Mouse (Mus musculus): ENCODE measurements around the gene Trim27.
A peak's percentile ranks its signal among the peaks of the same experiment; 100 is the strongest.

Trim27 gene

GRCm38 (mm10) chr13:21179367-21179723, at the start of gene Trim27:
Gene Trim27 (plus strand): TSS chr13:21179445.
- DNase-seq (ENCODE audit: low spot score in 2 of 2): no peak

GRCm38 (mm10) chr13:21142421-21142820, 36.8 kb upstream of the Trim27 start:
- no peak for DNase-seq (ENCODE audit: low spot score in 2 of 2)

DNA sequence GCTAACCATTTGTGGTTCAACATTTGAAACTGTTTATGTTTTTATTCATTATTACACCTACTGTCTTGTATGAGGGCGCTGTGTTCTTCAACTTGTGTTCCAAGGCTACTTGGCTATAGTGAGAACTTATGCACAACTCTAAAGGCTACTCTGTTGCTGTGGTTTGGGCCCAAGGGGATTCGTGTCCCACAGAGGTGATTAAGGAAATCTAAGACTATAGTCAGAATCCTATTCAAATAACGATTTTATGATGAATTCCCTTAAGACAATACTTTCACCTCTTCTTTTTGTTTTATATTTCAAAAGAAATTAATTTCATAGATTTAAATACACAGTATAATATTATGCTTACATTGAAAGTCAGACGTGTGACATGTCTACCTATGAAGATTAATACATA, 33.5 kb upstream of the Trim27 start, which contains the start of gene Olfr1368:
TSS of gene Olfr1368 (minus strand) at position 101 of the 400 bp plus-strand sequence.
- no peak for DNase-seq (ENCODE audit: low spot score in 2 of 2)

DNA sequence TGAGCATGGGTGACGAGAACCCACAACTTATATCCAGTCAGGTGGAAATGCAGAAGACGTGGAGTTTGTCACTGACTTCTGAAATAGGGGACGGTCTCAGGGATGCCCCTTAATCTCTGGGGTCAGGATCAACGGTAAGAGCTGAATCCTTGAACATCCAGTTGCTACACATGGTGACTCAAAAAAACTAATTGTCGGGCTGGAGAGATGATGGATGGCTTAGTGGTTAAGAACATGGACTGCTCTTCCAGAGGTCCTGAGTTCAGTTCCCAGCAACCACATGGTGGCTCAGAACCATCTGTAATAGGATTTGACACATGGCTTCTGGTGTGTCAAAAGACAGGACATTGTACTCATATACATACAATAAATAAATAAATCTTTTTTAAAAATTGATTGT, 23.4 kb upstream of the Trim27 start:
- DNase-seq (ENCODE audit: low spot score in 2 of 2): no peak

DNA sequence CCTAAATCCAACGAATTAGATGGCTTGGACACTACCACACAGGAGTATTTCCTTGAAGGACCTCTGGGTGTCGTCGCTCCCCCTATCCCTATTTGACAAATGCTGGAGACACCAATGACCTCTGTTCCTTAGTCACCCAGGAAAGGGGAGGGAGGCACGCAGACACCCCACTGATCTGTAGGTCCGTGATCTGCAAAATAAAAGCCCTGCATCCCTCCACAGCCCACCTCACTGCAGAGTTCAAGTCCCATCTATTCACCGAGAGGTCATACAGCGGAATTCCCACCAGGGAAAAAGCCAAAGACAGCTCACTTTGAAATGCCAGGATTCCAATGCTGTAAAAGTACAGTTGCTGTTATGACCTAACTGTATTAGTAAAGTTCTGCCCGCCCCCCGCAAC, 21.2 kb upstream of the Trim27 start:
- DNase-seq (ENCODE audit: low spot score in 2 of 2): no peak

DNA sequence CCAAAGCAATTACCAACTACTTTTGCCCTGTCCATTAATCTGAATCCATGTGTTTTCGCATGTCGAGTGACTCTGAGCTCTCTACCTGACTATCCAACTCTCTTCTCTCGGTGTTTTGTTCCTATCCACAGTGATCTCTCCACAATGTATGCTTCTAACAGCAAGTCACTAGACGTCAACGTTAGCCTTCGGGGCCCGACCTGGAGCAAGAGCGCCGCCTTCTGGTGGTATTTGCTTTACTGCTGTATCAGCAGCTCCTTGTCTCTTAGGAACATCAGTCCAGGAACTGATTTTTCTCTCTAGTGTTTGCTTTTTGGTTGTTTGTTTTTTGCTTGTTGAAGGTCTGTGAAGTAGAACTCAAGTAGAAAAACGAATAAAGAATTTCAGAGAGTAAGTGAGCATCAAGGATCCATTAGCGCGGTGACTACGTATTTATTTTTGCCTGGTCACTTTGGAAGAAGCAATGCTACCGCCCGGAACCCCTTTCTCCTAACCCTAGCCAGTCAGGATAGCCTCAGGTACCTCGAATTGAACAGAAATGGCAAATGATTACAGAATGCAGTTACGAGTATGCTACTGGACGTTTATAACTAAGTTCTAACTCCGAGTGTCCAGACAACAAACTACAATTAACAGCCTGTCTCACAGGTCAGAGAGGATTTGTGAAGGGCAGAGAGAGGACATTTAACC, 20.3 kb upstream of the Trim27 start:
- DNase-seq (ENCODE audit: low spot score in 2 of 2): peak; percentile 72 to 78

- DNase-seq (ENCODE audit: low spot score in 2 of 2): no peak
Measured at GRCm38 (mm10) chr13:21159475-21159819, 19.8 kb upstream of the Trim27 start.

- no peak for DNase-seq (ENCODE audit: low spot score in 2 of 2)
Measured at GRCm38 (mm10) chr13:21160041-21160511, 19.2 kb upstream of the Trim27 start.

DNA sequence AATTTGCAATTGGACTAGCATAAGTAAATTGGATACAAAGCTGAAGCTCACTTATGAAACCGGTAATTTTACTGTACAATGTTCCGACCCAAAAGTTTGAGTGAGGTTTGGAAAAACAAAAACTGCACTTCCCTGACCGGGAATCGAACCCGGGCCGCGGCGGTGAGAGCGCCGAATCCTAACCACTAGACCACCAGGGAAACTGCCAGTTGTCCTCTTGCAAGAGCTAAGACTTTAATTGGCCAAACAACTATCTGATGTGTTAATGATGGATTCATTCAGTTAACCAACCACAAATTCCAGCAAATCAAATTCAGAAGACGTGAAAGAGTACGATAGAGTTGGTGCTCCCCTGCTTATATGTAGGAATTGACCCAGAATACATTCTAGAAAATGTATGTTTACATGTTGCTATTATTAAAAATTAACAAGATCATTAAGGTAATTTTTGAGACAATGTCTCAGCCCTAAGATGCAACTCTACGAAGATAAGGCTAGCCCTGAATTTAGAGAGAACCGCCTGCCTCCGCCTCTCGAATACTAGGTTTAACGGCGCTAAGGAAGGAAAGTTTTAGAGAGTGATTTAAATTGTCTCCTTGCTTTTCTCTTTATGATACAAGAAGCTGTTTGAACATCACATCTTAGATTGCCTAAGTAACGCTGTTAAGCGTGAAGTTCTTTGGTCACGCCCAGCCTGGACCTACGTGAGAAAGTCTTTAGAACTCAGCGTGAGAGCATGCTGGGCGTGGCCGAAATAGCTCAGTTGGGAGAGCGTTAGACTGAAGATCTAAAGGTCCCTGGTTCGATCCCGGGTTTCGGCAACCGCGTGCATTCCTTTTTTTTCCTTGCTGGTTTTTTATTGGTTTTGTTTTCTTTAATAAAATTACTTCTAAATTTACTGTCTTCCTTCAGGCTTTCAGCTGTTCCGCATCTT, 18.3 kb upstream of the Trim27 start:
- DNase-seq (ENCODE audit: low spot score in 2 of 2): peak; percentile 81 to 83

DNA sequence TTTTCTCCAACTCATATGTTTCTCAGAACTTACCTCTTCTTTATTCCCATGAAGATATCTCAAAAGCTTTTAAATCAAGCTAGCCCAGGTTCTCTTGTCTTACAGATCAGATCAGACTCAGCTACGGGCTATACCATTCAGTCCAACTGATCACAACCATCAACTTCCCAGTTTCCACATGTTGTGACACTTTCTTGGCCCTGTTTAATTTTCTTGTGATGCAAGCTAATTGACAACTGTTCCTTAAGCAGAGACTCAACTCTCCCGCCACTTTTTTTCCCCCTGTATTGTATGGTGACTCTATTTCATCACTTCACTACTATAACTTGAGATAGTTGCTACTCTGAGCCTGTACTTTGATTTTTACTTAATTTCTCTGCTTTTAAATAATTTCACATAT, 17.7 kb upstream of the Trim27 start:
- DNase-seq (ENCODE audit: low spot score in 2 of 2): no peak

- DNase-seq (ENCODE audit: low spot score in 2 of 2): no peak
Measured at GRCm38 (mm10) chr13:21162591-21162990, 16.7 kb upstream of the Trim27 start.

DNA sequence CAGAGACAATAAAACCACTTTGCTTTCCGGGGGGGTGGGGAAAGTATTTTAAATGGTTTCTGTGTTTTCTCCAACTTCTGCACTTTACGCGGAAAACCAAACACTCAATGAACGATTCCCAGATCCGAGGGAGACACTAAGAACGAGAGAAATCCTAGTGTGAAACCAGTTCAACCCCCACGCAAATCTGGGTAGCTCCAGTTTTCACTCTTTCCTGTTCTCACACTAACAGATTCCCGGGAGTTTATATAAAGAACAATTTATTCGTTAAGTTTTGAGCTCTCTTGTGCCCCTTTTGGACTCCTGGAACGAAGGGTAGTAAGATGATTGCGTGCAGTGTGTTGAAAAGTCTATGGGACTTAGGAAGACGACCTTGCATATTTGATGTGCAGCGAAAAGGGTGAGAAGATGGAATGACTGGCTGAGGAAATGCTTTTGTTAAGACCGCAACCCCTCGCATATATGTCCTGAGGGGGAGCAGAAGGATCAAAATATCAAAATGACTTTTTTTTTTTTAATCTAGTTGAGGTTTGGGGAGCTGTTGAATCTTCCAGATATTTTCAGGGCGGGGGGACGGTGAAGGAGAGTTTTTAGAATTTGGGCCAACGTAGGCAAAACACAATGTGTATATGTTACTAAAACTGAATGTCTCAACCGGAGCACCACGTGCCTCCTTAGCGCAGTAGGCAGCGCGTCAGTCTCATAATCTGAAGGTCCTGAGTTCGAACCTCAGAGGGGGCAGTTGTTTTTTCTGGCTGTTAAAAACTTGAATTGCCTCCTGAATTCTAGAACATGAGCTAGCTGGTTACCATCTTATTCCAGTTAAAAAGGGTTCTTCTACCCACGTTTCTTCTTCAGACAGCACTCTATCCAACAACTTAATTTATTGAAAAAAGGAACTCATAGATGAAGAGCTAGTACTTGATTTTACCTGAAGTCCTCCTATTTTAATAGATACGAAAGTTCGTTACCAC, 12.0 kb upstream of the Trim27 start:
- peak; percentile 70 to 75 for DNase-seq (ENCODE audit: low spot score in 2 of 2)

DNA sequence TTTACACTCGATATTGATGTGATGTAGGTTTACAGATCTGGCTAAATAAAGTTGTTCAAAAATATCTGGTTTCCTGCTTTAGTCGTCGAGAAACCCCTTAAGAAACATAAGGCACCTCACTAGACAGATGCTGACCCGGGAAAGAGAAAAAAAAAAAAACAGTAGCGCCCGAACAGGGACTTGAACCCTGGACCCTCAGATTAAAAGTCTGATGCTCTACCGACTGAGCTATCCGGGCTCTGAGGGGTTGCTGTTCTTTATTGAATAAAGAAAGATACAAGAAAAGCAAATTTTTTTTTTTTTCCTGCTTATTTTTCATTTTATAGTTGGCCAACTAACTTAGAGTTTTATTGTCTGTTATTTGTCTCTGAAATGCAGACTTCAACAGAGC, 11.3 kb upstream of the Trim27 start:
- no peak for DNase-seq (ENCODE audit: low spot score in 2 of 2)

GRCm38 (mm10) chr13:21168371-21169011, 10.8 kb upstream of the Trim27 start:
- DNase-seq (ENCODE audit: low spot score in 2 of 2): no peak

GRCm38 (mm10) chr13:21169121-21169656, 10.1 kb upstream of the Trim27 start:
- no peak for DNase-seq (ENCODE audit: low spot score in 2 of 2)

DNA sequence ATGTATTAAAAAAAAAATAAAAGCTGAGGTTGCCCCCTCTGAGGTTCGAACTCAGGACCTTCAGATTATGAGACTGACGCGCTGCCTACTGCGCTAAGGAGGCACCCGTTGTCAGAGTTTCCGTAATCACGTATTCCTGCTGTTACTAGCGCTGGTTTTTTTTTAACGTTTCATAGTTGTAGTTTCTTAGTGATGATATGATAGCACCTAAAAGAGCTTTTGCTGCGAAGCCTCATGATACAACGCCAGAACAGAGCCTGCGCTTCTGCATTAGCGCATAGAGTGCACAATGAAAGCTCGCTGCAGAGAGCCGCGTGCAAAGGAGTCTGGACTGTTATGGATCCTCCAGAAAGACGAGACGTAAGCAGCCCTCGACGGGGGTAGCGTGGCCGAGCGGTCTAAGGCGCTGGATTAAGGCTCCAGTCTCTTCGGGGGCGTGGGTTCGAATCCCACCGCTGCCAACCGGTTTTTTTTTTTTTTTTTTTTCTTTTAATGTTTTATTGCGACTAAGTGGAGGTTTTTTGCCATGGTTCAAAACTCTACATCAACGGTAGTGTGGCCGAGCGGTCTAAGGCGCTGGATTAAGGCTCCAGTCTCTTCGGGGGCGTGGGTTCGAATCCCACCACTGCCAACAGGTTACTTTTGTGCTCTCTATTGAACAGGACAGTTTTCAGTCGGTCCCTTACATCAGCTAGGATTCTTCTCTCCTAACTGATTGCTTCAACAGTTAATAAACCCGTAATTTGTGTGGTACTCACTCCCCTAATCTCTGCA, 9.4 kb upstream of the Trim27 start:
- DNase-seq (ENCODE audit: low spot score in 2 of 2): peak; percentile 67 to 71

DNA sequence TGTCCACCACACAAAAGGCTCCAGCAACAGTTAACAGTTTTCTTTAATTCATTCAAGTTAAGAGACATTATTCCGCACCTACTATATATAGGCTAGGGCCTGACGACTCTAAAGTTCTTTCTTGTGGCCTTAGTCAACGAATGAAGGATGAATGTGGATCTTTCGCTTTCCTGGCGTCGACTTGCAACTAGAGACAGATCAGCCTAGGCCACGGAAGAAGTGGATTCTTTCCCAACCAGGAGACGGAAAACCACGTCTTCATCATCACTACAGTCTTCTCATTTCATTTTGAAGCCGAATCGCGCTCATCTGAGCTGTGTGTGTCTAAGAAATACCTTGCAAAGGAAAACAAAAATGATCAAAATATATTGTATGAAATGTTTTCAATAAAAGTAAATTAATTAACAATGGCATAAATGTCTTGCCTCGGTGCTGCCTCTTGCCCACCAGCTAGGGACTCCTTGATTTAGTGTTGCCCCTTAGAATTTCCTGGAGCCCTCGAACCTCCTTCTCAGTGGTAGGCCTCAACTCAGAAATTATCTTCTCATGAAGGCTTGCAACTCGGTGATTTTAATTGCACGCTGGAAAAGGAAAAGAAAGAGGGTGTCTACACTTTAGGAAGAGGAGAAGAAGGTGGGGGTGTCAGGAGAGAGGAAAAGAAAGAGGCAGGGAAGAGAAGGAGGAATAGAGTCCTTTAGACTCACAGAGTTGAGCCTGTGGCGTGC, 8.7 kb upstream of the Trim27 start:
- DNase-seq (ENCODE audit: low spot score in 2 of 2): no peak

DNA sequence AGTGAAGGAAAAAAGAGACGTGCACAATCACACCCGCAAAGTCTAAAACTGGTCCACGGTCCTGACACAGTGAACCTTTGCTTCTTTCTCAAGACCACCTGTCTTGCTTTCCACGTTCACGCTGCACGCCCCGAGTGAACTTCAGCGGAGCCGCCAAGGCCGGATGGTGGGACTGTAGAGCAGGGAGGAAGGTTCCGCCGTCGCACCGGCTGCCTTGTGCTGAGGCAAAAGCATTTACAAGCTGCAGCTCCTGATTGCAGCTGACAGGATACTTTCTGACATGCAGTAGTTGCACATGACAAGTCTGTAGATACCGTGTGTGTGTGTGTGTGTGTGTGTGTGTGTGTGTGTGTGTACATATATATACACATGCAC, 8.1 kb upstream of the Trim27 start:
- no peak for DNase-seq (ENCODE audit: low spot score in 2 of 2)

DNA sequence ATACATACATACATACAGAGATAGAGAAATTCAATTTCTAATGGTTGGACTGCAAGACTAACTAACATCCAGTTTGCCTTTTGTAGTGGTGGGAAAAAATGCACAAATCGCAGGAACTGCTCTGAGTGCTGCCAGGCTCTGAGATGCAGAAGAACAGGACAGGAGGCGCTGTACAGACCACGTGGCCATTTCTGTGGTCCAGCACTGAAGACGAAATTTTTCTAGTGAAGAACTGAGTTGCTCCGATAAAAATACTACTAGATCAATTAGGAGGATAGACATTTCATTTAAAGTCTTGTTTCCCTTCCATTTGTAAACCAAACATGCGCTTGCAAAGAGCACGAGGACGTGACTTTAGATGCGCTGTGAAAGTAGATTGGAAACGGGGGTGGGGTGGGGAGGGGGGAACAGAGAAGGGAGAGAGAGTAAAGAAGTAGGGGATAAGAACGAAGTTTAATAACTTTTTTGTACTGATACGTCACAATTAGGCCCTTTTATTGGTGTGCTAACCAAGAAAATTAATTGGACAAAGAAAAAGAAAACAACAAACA, 7.6 kb upstream of the Trim27 start:
- no peak for DNase-seq (ENCODE audit: low spot score in 2 of 2)
